ENCODE assay signal across 8 mouse cellular contexts in the genomic region with DNA sequence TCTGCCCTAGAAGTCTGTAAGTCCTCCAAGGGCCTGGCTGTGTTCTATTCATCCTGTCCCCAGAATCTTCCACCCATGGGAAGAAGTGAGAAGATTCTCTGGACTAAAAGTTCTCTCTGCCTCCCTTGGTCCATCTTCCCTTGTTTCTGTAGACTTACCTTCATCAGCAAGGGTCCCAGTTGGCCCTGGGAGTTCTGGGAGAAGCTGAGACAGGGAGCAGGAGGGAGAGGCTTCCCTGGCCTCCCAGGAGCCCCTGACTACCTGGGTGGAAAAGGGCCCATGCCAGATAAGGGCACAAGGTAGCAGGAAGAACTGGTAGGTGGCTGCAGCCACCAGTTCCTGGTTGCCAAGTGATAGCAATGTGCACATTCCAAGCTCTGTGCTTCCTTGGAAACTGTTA. TPM values are rescaled to one million over a fixed set of nuclear protein-coding genes. Genes with fewer than 3 reads are reported as not detected.
DNase-seq lines count a peak whose midpoint lies in the region; ATAC-seq and TF ChIP-seq lines count a peak whose summit lies in the region.

TSS of gene Psmf1 (minus strand) at position 342 of the 400 bp plus-strand sequence.

- H3K4me3 ChIP-seq in brown adipose tissue, adult 24 weeks (ENCODE audit: insufficient read depth, low read depth, low read length) = no peak within 1 kb of the TSS
- no peak within 1 kb of the TSS for H3K4me3 ChIP-seq in intestine, postnatal 0 days (ENCODE audit: low read depth, low read length)

- DNase-seq in layer of hippocampus, adult 8-10 months (ENCODE audit: low spot score in 2 of 2) = no peak
- DNase-seq in layer of hippocampus, adult 9-10 months (ENCODE audit: low spot score) = no peak
- DNase-seq in right cerebral cortex, postnatal 14 days = no peak
- DNase-seq in thymus, postnatal 25 days = no peak

- no peak within 1 kb of the TSS for H3K4me2 ChIP-seq in intestine, postnatal 0 days (replicated peaks; ENCODE audit: low read depth)

- peaks cover 10% of the 10 kb centered on the region; the same call in 1 of the 2 replicates for H3K4me1 ChIP-seq in brown adipose tissue, adult 24 weeks (ENCODE audit: control insufficient read depth, insufficient read depth, insufficient read length, low read length)
- H3K4me1 ChIP-seq in intestine, postnatal 0 days (replicated peaks; ENCODE audit: control insufficient read depth, insufficient read depth, low read length) = 0 out of 2 replicates have a peak, but pooled peaks cover 7% of the 10 kb centered on the region

- H3K36me3 ChIP-seq in intestine, postnatal 0 days (ENCODE audit: control insufficient read depth, insufficient read depth) = no peaks in the 10 kb centered on the region

- no peak for TF ChIP-seq CTCF in intestine, postnatal 0 days (IDR thresholded peaks at IDR 0.05; ENCODE audit: low read depth)

- no peaks in the 10 kb centered on the region for H3K9me3 ChIP-seq in intestine, postnatal 0 days (ENCODE audit: control insufficient read depth)

- H3K9ac ChIP-seq in intestine, postnatal 0 days (ENCODE audit: low read depth, low read length) = no peak within 1 kb of the TSS

- H3K27me3 ChIP-seq in intestine, postnatal 0 days (replicated peaks; ENCODE audit: control insufficient read depth, insufficient read depth, low read length) = no peaks in the 10 kb centered on the region

- no peak for ATAC-seq in granulocyte monocyte progenitor cell, adult 5-6 weeks (replicated peaks; ENCODE audit: poor library complexity, severe bottlenecking)
- no peak for ATAC-seq in intestine, postnatal 0 days
- no peak for ATAC-seq in megakaryocyte-erythroid progenitor cell, adult 5-6 weeks (replicated peaks; ENCODE audit: low FRiP score, low TSS enrichment, poor library complexity, severe bottlenecking)

- H3K27ac ChIP-seq in brown adipose tissue, adult 24 weeks (replicated peaks; ENCODE audit: low read depth, low read length) = no peak within 1 kb of the TSS
- no peak within 1 kb of the TSS for H3K27ac ChIP-seq in intestine, postnatal 0 days (ENCODE audit: low read depth, low read length)

RNA-seq across cellular contexts. Expression of gene Psmf1, which starts in this region (rescaled TPM):
- 10 to 100 TPM; 32.6 to 39.1 (median 35.4) TPM for total RNA-seq in layer of hippocampus, adult 8-10 months (2022)
- polyA plus RNA-seq in brown adipose tissue, adult 24 weeks (2012; ENCODE audit: insufficient read depth, insufficient read length, missing spikeins) = 17.9 and 18.9 TPM in 2 replicates
- 37.5 and 39.5 TPM in 2 replicates for total RNA-seq in granulocyte monocyte progenitor cell, adult 5-6 weeks (2014; fragmentation: Nextera tagmentation)
- total RNA-seq in granulocyte monocyte progenitor cell, adult 5-6 weeks (2017) = 9.5 and 12.6 TPM in 2 replicates
- 36.0 and 36.6 TPM in 2 replicates for polyA plus RNA-seq in intestine, postnatal 0 days (2015; fragmentation: Nextera tagmentation; extraction: Ambion mirVana)
- 72.4 and 109 TPM in 2 replicates for total RNA-seq in megakaryocyte-erythroid progenitor cell, adult 5-6 weeks (2014; fragmentation: Nextera tagmentation)
- total RNA-seq in megakaryocyte-erythroid progenitor cell, adult 5-6 weeks (2017) = 11.8 and 30.9 TPM in 2 replicates
